Mouse (Mus musculus): ENCODE data around the gene Col6a1. TPM values are rescaled to one million over a fixed set of nuclear protein-coding genes. Genes with fewer than 3 reads are reported as not detected.
A peak's percentile ranks its signal among the peaks of the same experiment; 100 is the strongest.

The Col6a1 gene
- polyA plus RNA-seq, 1 experiment from 2014 or later = 12.9 TPM

- H3K4me3 ChIP-seq (ENCODE audit: low read depth, low read length) = no peak overlapping the region
- DNase-seq (ENCODE audit: low spot score, missing footprints) (no peak), ATAC-seq (ENCODE audit: low FRiP score) (no peak)
- WGBS = 83% methylated on average over 7 of the region's 7 CpGs
- H3K4me1 ChIP-seq (ENCODE audit: control insufficient read depth, insufficient read depth, low read length) = no peaks in the 10 kb centered on the region
- no peak overlapping the region for H3K27ac ChIP-seq (ENCODE audit: low read depth, low read length)
- H3K27me3 ChIP-seq (ENCODE audit: control insufficient read depth, insufficient read depth, low read length) = no peaks in the 10 kb centered on the region
- H3K36me3 ChIP-seq (ENCODE audit: control insufficient read depth, insufficient read depth, low read length) = no peaks in the 10 kb centered on the region
- H3K9me3 ChIP-seq (ENCODE audit: control insufficient read depth, low read length) = no peaks in the 10 kb centered on the region
- no peak overlapping the region for H3K4me2 ChIP-seq
- H3K9ac ChIP-seq (ENCODE audit: low read length) = no peak overlapping the region
Observed at GRCm38 (mm10) chr10:76699816-76700215, 26.2 kb downstream of the Col6a1 start.

DNA sequence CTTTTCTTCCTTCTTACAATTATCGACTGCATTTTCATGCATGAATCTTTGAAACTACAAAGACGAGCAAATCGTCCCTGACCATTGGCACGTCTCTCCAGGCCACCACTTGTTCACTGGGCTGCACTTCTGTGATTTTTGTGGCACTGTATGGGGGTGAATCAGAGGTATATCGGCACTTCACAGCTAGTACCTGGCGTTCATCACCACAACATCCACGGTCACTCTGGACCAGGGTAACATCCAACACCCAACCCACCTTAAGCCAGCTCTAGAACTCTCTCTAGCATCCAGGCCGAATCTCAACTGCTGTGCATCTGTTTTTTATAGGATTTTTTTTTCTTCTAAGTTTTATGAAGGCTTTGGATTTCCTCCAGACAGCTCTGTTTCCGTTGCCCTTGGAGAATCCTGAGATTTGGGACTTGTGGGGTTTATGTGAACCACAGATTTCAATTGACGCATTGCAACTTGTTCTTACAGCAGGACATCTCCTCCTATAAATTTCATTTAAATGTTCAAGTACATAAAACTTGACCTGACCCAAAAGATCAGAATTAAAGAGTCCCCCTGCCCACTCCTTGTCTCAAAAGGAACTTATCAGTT, 30.6 kb downstream of the Col6a1 start:
- H3K4me1 ChIP-seq (ENCODE audit: control insufficient read depth, insufficient read depth, low read length) = no peaks in the 10 kb centered on the region
- H3K4me2 ChIP-seq = no peak overlapping the region
- H3K27me3 ChIP-seq (ENCODE audit: control insufficient read depth, insufficient read depth, low read length) = no peaks in the 10 kb centered on the region
- no peaks in the 10 kb centered on the region for H3K36me3 ChIP-seq (ENCODE audit: control insufficient read depth, insufficient read depth, low read length)
- H3K9ac ChIP-seq (ENCODE audit: low read length) = no peak overlapping the region
- no peaks in the 10 kb centered on the region for H3K9me3 ChIP-seq (ENCODE audit: control insufficient read depth, low read length)
- ATAC-seq (ENCODE audit: low FRiP score) (no peak), DNase-seq (ENCODE audit: low spot score, missing footprints) (no peak)
- no peak overlapping the region for H3K4me3 ChIP-seq (ENCODE audit: low read depth, low read length)
- 87% methylated on average over 10 of the region's 10 CpGs for WGBS
- no peak overlapping the region for H3K27ac ChIP-seq (ENCODE audit: low read depth, low read length)

GRCm38 (mm10) chr10:76694765-76695164, 31.2 kb downstream of the Col6a1 start:
- no peaks in the 10 kb centered on the region for H3K27me3 ChIP-seq (ENCODE audit: control insufficient read depth, insufficient read depth, low read length)
- H3K4me3 ChIP-seq (ENCODE audit: low read depth, low read length) = no peak overlapping the region
- H3K36me3 ChIP-seq (ENCODE audit: control insufficient read depth, insufficient read depth, low read length) = no peaks in the 10 kb centered on the region
- H3K4me1 ChIP-seq (ENCODE audit: control insufficient read depth, insufficient read depth, low read length) = no peaks in the 10 kb centered on the region
- no peaks in the 10 kb centered on the region for H3K9me3 ChIP-seq (ENCODE audit: control insufficient read depth, low read length)
- H3K4me2 ChIP-seq = no peak overlapping the region
- ATAC-seq (ENCODE audit: low FRiP score) (no peak), DNase-seq (ENCODE audit: low spot score, missing footprints) (no peak)
- WGBS = 51% methylated on average over 7 of the region's 7 CpGs
- H3K9ac ChIP-seq (ENCODE audit: low read length) = no peak overlapping the region
- H3K27ac ChIP-seq (ENCODE audit: low read depth, low read length) = no peak overlapping the region

- DNase-seq (ENCODE audit: low spot score, missing footprints) (no peak), ATAC-seq (ENCODE audit: low FRiP score) (no peak)
- Histone ChIP-seq H3K27ac (ENCODE audit: low read depth, low read length) (no peak overlapping the region), H3K4me1 (ENCODE audit: control insufficient read depth, insufficient read depth, low read length) (no peaks in the 10 kb centered on the region), H3K27me3 (ENCODE audit: control insufficient read depth, insufficient read depth, low read length) (no peaks in the 10 kb centered on the region), H3K4me2 (no peak overlapping the region), H3K9me3 (ENCODE audit: control insufficient read depth, low read length) (no peaks in the 10 kb centered on the region), H3K36me3 (ENCODE audit: control insufficient read depth, insufficient read depth, low read length) (no peaks in the 10 kb centered on the region), H3K9ac (ENCODE audit: low read length) (no peak overlapping the region), H3K4me3 (ENCODE audit: low read depth, low read length) (no peak overlapping the region)
- WGBS = 84% methylated on average over 2 of the region's 2 CpGs
Observed at GRCm38 (mm10) chr10:76693446-76693845, 32.5 kb downstream of the Col6a1 start.

GRCm38 (mm10) chr10:76685451-76686017, 40.4 kb downstream of the Col6a1 start:
- H3K9ac ChIP-seq (ENCODE audit: low read length) = no peak overlapping the region
- no peak for ATAC-seq (ENCODE audit: low FRiP score)
- no peaks in the 10 kb centered on the region for H3K27me3 ChIP-seq (ENCODE audit: control insufficient read depth, insufficient read depth, low read length)
- 91% methylated on average over 10 of the region's 10 CpGs for WGBS
- no peak overlapping the region for H3K27ac ChIP-seq (ENCODE audit: low read depth, low read length)
- no peaks in the 10 kb centered on the region for H3K4me1 ChIP-seq (ENCODE audit: control insufficient read depth, insufficient read depth, low read length)
- no peaks in the 10 kb centered on the region for H3K9me3 ChIP-seq (ENCODE audit: control insufficient read depth, low read length)
- no peak overlapping the region for H3K4me2 ChIP-seq
- no peaks in the 10 kb centered on the region for H3K36me3 ChIP-seq (ENCODE audit: control insufficient read depth, insufficient read depth, low read length)
- DNase-seq (ENCODE audit: low spot score, missing footprints) = no peak
- H3K4me3 ChIP-seq (ENCODE audit: low read depth, low read length) = no peak overlapping the region

DNA sequence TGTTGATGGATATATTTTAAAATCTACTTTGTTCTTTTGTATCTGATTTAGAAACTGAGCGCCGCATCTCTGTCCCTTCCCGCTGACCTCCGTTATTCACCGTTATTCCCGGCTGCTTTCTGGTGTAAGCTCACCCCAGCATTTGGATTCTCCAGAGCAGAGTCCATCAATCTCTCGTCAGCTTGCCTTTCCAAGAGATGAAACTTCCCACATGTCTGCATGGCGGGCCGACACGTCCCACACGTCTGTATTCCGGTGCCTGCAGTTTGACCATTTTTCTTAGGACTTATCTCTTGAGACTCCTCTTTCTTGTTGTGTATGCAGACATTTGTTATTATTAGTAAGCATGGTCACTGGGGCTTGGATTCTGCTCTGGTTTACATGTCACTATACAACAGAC, 42.0 kb downstream of the Col6a1 start:
- Histone ChIP-seq H3K4me2 (no peak overlapping the region), H3K9ac (ENCODE audit: low read length) (no peak overlapping the region), H3K9me3 (ENCODE audit: control insufficient read depth, low read length) (no peaks in the 10 kb centered on the region), H3K36me3 (ENCODE audit: control insufficient read depth, insufficient read depth, low read length) (no peaks in the 10 kb centered on the region), H3K4me1 (ENCODE audit: control insufficient read depth, insufficient read depth, low read length) (no peaks in the 10 kb centered on the region), H3K27me3 (ENCODE audit: control insufficient read depth, insufficient read depth, low read length) (no peaks in the 10 kb centered on the region), H3K4me3 (ENCODE audit: low read depth, low read length) (no peak overlapping the region), H3K27ac (ENCODE audit: low read depth, low read length) (no peak overlapping the region)
- ATAC-seq (ENCODE audit: low FRiP score) (no peak), DNase-seq (ENCODE audit: low spot score, missing footprints) (peak; percentile 31)
- 86% methylated on average over 12 of the region's 12 CpGs for WGBS

DNA sequence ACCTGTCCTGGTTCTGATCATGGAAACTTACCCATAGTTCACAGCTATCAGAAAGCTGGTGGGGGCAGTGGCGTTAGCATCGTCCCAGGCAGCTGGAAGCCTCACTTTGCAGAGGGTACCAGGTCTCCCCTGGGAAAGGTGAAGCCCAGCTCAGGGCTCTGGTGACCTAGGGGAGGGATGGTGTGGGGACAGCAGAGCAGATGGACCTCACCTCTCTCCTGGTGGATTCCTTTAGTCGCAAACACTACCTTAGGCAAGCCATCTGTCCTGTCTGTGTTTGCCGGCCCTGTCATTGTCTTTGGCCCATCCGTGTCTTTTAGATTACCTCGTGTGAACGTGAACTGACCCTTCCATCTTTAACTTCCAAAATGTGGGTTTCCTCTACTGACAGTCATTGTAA, 42.5 kb downstream of the Col6a1 start:
- WGBS = 64% methylated on average over 7 of the region's 7 CpGs
- no peaks in the 10 kb centered on the region for H3K27me3 ChIP-seq (ENCODE audit: control insufficient read depth, insufficient read depth, low read length)
- H3K27ac ChIP-seq (ENCODE audit: low read depth, low read length) = no peak overlapping the region
- H3K9ac ChIP-seq (ENCODE audit: low read length) = no peak overlapping the region
- H3K9me3 ChIP-seq (ENCODE audit: control insufficient read depth, low read length) = no peaks in the 10 kb centered on the region
- ATAC-seq (ENCODE audit: low FRiP score) (no peak), DNase-seq (ENCODE audit: low spot score, missing footprints) (no peak)
- H3K4me3 ChIP-seq (ENCODE audit: low read depth, low read length) = no peak overlapping the region
- no peaks in the 10 kb centered on the region for H3K4me1 ChIP-seq (ENCODE audit: control insufficient read depth, insufficient read depth, low read length)
- no peak overlapping the region for H3K4me2 ChIP-seq
- H3K36me3 ChIP-seq (ENCODE audit: control insufficient read depth, insufficient read depth, low read length) = no peaks in the 10 kb centered on the region

GRCm38 (mm10) chr10:76681882-76682281, 44.1 kb downstream of the Col6a1 start:
- 77% methylated on average over 3 of the region's 3 CpGs for WGBS
- no peak overlapping the region for H3K9ac ChIP-seq (ENCODE audit: low read length)
- H3K27me3 ChIP-seq (ENCODE audit: control insufficient read depth, insufficient read depth, low read length) = no peaks in the 10 kb centered on the region
- no peak for DNase-seq (ENCODE audit: low spot score, missing footprints)
- no peak for ATAC-seq (ENCODE audit: low FRiP score)
- no peak overlapping the region for H3K4me3 ChIP-seq (ENCODE audit: low read depth, low read length)
- no peaks in the 10 kb centered on the region for H3K4me1 ChIP-seq (ENCODE audit: control insufficient read depth, insufficient read depth, low read length)
- H3K4me2 ChIP-seq = no peak overlapping the region
- H3K27ac ChIP-seq (ENCODE audit: low read depth, low read length) = no peak overlapping the region
- no peaks in the 10 kb centered on the region for H3K36me3 ChIP-seq (ENCODE audit: control insufficient read depth, insufficient read depth, low read length)
- H3K9me3 ChIP-seq (ENCODE audit: control insufficient read depth, low read length) = no peaks in the 10 kb centered on the region

- ATAC-seq (ENCODE audit: low FRiP score) (no peak), DNase-seq (ENCODE audit: low spot score, missing footprints) (peak; percentile 74)
- H3K36me3 ChIP-seq (ENCODE audit: control insufficient read depth, insufficient read depth, low read length) = no peaks in the 10 kb centered on the region
- H3K4me1 ChIP-seq (ENCODE audit: control insufficient read depth, insufficient read depth, low read length) = no peaks in the 10 kb centered on the region
- no peak overlapping the region for H3K4me3 ChIP-seq (ENCODE audit: low read depth, low read length)
- H3K4me2 ChIP-seq = no peak overlapping the region
- WGBS = 79% methylated on average over 6 of the region's 6 CpGs
- no peak overlapping the region for H3K9ac ChIP-seq (ENCODE audit: low read length)
- no peaks in the 10 kb centered on the region for H3K9me3 ChIP-seq (ENCODE audit: control insufficient read depth, low read length)
- no peaks in the 10 kb centered on the region for H3K27me3 ChIP-seq (ENCODE audit: control insufficient read depth, insufficient read depth, low read length)
- no peak overlapping the region for H3K27ac ChIP-seq (ENCODE audit: low read depth, low read length)
Observed at GRCm38 (mm10) chr10:76680758-76681650, 45.0 kb downstream of the Col6a1 start.
